Mouse (Mus musculus) heart, embryonic 14.5 days (tissue): Measurements from ENCODE around the gene Gpd1. TPM values are rescaled to one million over a fixed set of nuclear protein-coding genes. Genes with fewer than 3 reads are reported as not detected.

Experiments used
- ATAC-seq: fragments of 200-750 bp; cut with Nextera tagmentation; 2 replicates; pipeline ENCODE4 v1.8.0; 2017; ENCODE audit warnings: low read depth, moderate TSS enrichment; ENCODE audit not compliant: insufficient number of reproducible peaks, insufficient read depth, low FRiP score
- H3K27ac ChIP-seq, 2 experiments: fragments of 200-500 bp in 1 of 2; fragments of 300-500 bp in 1 of 2; sonication (generic) in 1 of 2; replicated peaks in 1 of 2; 2 replicates each; pipeline ENCODE4 v1.5.1; 2012 to 2014; ENCODE audit warnings: low read depth in 2 of 2, low read length in 2 of 2, control low read depth in 1 of 2, mild to moderate bottlenecking in 1 of 2, mixed read lengths in 1 of 2; ENCODE audit not compliant: control insufficient read depth in 1 of 2, insufficient read depth in 1 of 2
- H3K27me3 ChIP-seq: fragments of 300-500 bp; sonication (generic); 2 replicates; pipeline ENCODE4 v1.6.1; 2014; ENCODE audit warnings: mild to moderate bottlenecking, low read length, control low read depth; ENCODE audit not compliant: control insufficient read depth, insufficient read depth
- H3K36me3 ChIP-seq: fragments of 300-500 bp; sonication (generic); 2 replicates; pipeline ENCODE4 v1.6.1; 2014; ENCODE audit warnings: mild to moderate bottlenecking, control low read depth, low read length, mixed read lengths; ENCODE audit not compliant: control insufficient read depth, insufficient read depth
- H3K4me1 ChIP-seq, 2 experiments: fragments of 200-500 bp in 1 of 2; fragments of 300-500 bp in 1 of 2; sonication (generic) in 1 of 2; 2 replicates each; pipeline ENCODE4 v1.6.1; 2012 to 2014; ENCODE audit warnings: low read length in 2 of 2, control low read depth in 1 of 2, mixed read lengths in 1 of 2; ENCODE audit not compliant: control insufficient read depth in 2 of 2, insufficient read depth in 2 of 2
- H3K4me2 ChIP-seq: fragments of 300-500 bp; sonication (generic); 2 replicates; pipeline ENCODE4 v1.6.1; 2014; ENCODE audit warnings: mild to moderate bottlenecking, low read length
- H3K4me3 ChIP-seq, 2 experiments: fragments of 200-500 bp in 1 of 2; fragments of 300-500 bp in 1 of 2; sonication (generic) in 1 of 2; 2 replicates each; pipeline ENCODE4 v1.5.1; 2012 to 2014; ENCODE audit warnings: low read length in 2 of 2, mild to moderate bottlenecking in 2 of 2, control low read depth in 1 of 2, low read depth in 1 of 2, moderate library complexity in 1 of 2; ENCODE audit not compliant: control insufficient read depth in 1 of 2, insufficient read depth in 1 of 2
- H3K9ac ChIP-seq: fragments of 300-500 bp; sonication (generic); 2 replicates; pipeline ENCODE4 v1.6.1; 2014; ENCODE audit warnings: mild to moderate bottlenecking, low read length
- H3K9me3 ChIP-seq: fragments of 300-500 bp; sonication (generic); 2 replicates; pipeline ENCODE4 v1.6.1; 2016; ENCODE audit warnings: low read length, control low read depth; ENCODE audit not compliant: control insufficient read depth
- WGBS: fragments of 180-500 bp; shearing (Covaris S2); extraction: QIAGEN DNeasy Blood & Tissue Kit; methylation state at CpG from one replicate; pipeline ENCODE4 v1.1.7; 2014; 5-methylcytosine and 5-hydroxymethylcytosine counted together
- polyA plus RNA-seq: library from polyadenylated mRNA; unstranded; fragments of >200 nt; fragmentation: Nextera tagmentation; extraction: Ambion mirVana; gene quantifications from 2 replicates; pipeline ENCODE4 v1.2.1, GENCODE M21; 2014

Gene Gpd1
- polyA plus RNA-seq, 1 experiment from 2014 or later, result 1.1 TPM

DNA sequence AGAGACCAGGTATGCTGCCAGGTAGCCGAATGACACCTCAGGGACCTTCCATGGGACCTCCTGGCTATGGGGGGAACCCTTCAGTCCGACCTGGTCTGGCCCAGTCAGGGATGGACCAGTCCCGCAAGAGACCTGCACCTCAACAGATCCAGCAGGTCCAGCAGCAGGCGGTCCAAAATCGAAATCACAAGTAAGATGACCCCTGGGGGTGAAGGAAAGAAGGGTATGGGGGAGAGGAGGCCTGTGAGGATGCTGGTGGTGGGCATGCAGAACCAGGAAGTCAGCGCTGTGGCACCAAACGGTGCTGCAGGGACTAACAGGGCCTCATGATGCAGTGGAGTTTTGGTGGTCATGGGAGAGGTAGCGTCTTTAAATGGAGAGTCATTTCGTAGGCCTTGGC, 14.2 kb upstream of the Gpd1 start:
- peaks cover 28 to 42% of the 10 kb centered on the region in 2 experiments for H3K4me1 ChIP-seq
- H3K36me3 ChIP-seq, result peaks cover 42% of the 10 kb centered on the region
- H3K27ac ChIP-seq, result peak overlapping the region; percentile 26 to 94
- ATAC-seq, result no peak
- 60% methylated on average over 9 of the region's 9 CpGs for WGBS
- peak overlapping the region; percentile 91 for H3K9ac ChIP-seq
- H3K4me2 ChIP-seq, result peak overlapping the region; percentile 73
- H3K4me3 ChIP-seq, result peak overlapping the region; percentile 17 to 76; a peak in 3 of 4 replicates
- H3K9me3 ChIP-seq, result no peaks in the 10 kb centered on the region
- peaks cover 5% of the 10 kb centered on the region; the same call in 1 of the 2 replicates for H3K27me3 ChIP-seq

DNA sequence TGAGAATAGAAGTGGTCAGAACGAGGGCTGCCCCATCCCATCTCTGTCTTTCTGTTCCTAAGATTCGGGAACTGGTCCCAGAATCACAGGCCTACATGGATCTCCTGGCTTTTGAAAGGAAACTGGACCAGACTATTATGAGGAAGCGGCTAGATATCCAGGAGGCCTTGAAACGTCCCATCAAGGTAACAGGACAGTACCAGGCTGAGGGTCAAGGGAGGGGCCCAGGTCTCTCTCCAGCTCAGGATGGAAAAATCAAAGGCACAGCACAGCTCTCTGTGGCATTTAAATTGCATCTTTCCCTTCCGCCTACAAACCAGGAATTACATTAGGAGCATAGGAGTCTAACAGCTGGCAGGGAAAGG, 13.7 kb upstream of the Gpd1 start:
- no peak for ATAC-seq
- Histone ChIP-seq H3K36me3 (peaks cover 48% of the 10 kb centered on the region), H3K27me3 (peaks cover 2% of the 10 kb centered on the region; the same call in 1 of the 2 replicates), H3K4me2 (peak overlapping the region; percentile 73), H3K27ac (peak overlapping the region; percentile 26 to 94), H3K9ac (peak overlapping the region; percentile 91; the same call in 1 of the 2 replicates), H3K9me3 (no peaks in the 10 kb centered on the region), H3K4me3 (no peak overlapping the region), H3K4me1 (peaks cover 26 to 40% of the 10 kb centered on the region in 2 experiments)
- 56% methylated on average over 5 of the region's 5 CpGs for WGBS

DNA sequence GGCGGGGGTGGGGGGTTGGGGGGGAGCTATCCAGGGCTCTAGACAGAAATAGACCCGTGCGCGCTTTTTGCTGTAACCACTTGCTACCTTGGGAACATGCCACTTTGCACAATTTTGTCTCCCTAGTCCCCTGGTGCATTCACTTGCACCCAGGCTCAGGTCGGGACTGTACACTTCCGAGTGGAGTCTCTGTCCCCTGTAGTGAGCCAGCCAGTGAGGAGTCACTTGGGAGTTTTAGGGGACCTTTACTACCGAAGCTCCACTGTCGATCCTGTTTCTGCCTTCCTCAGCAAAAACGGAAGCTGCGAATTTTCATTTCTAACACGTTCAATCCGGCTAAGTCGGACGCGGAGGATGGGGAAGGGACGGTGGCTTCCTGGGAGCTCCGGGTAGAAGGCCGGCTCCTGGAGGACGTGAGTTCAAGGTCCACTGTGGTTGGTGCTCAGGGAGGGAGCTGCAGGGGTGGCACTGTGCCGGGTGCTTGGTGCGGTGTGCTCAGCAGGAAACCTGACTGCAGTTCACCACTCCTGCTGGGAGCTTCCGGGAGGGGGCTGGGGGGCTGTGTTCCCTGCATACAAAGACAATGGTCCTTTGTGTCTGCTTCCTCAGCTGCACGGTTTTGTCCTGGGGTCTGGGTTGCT, 13.2 kb upstream of the Gpd1 start:
- peak overlapping the region; percentile 73 for H3K4me2 ChIP-seq
- peak overlapping the region; percentile 71 to 94 for H3K27ac ChIP-seq
- no peak for ATAC-seq
- H3K9ac ChIP-seq, result peak overlapping the region; percentile 91
- H3K4me3 ChIP-seq, result peak overlapping the region; percentile 6 to 13; a peak in 2 of 4 replicates
- H3K9me3 ChIP-seq, result no peaks in the 10 kb centered on the region
- 33% methylated on average over 23 of the region's 23 CpGs for WGBS
- peaks cover 53% of the 10 kb centered on the region for H3K36me3 ChIP-seq
- peaks cover 25 to 38% of the 10 kb centered on the region in 2 experiments for H3K4me1 ChIP-seq
- H3K27me3 ChIP-seq, result no peaks in the 10 kb centered on the region

DNA sequence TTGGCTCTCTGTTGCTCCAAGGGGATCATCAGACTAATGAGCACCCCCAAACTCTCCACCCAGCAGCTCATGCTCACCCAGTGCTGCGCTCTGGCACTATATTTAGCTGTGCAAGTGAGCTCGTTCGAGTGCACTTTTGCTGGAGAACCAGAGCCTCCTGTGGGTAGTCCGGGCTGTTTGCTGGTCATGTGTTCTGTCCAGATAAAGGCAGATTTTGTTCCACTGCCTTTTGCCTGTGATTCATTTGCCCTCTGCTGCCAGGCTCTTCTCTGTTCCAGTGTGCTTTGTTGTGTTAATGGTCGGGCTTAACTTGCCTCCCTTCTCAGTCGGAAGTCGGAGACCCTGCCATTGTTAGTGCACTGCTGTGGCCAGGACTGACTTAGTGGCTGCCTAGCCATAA, 12.4 kb upstream of the Gpd1 start:
- Histone ChIP-seq H3K27ac (peak overlapping the region; percentile 71 to 94), H3K4me1 (peaks cover 25 to 38% of the 10 kb centered on the region in 2 experiments), H3K27me3 (no peaks in the 10 kb centered on the region), H3K9ac (peak overlapping the region; percentile 91), H3K4me3 (peak overlapping the region in 1 of 2 experiments; percentile 13; a peak in 1 of 4 replicates), H3K36me3 (peaks cover 60% of the 10 kb centered on the region), H3K4me2 (peak overlapping the region; percentile 73), H3K9me3 (no peaks in the 10 kb centered on the region)
- peak; percentile 49; the same call in 1 of the 2 replicates for ATAC-seq
- WGBS, result 20% methylated on average over 7 of the region's 7 CpGs

DNA sequence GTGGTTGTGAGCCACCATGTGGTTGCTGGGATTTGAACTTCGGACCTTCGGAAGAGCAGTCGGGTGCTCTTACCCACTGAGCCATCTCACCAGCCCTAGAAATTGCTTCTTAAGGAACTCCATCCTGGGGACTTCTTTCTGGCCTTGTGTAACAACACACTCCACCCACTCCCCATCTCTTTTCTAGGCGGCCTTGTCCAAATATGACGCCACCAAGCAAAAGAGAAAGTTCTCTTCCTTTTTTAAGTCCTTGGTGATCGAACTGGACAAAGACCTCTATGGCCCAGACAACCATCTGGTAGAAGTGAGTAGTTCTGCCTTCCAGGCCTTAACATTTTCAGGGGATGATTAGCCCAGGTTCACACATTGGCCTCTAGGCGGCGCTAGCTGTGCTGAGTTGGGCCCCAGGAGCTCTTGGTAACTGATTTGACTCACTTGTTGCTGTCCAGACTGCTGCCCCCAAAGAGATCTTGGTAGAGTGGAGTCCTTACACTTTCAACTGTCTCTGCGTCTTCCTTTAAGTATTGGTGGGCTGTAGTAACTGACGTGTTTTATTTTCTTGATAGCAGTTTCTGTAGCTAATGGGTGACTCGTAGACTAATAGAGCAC, 11.8 kb upstream of the Gpd1 start, which contains the start of gene Gm17349:
Gene Gm17349, minus strand, starts transcription at position 51 of the 609 bp plus-strand sequence.
- H3K9me3 ChIP-seq, result no peaks in the 10 kb centered on the region
- H3K27ac ChIP-seq, result peak within 1 kb of the TSS; percentile 71 to 94
- WGBS, result 68% methylated on average over 10 of the region's 11 CpGs
- H3K4me1 ChIP-seq, result peaks cover 25 to 38% of the 10 kb centered on the region in 2 experiments
- H3K36me3 ChIP-seq, result peaks cover 66% of the 10 kb centered on the region
- peak within 1 kb of the TSS; percentile 6 to 13; a peak in 2 of 4 replicates for H3K4me3 ChIP-seq
- H3K4me2 ChIP-seq, result peak within 1 kb of the TSS; percentile 73
- H3K9ac ChIP-seq, result peak within 1 kb of the TSS; percentile 91
- H3K27me3 ChIP-seq, result no peaks in the 10 kb centered on the region
- no peak for ATAC-seq

DNA sequence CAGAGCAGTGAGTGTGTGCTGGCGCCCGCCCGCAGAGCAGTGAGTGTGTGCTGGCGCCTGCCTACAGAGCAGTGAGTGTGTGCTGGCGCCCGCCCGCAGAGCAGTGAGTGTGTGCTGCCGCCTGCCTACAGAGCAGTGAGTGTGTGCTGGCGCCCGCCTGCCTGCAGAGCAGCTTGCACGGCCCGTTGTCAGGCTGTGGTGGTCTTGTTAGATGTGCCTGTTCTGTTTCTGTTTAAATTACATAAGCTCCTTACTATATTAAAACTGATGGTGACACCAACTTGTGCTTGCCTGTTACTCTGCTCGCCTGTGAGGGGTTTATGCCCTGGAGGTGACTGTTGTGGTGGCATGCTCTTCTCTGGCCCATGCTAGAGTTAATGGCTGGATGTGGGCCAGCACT, 9.1 kb upstream of the Gpd1 start:
- no peak for ATAC-seq
- Histone ChIP-seq H3K27me3 (no peaks in the 10 kb centered on the region), H3K9ac (no peak overlapping the region), H3K4me1 (peaks cover 15 to 30% of the 10 kb centered on the region in 2 experiments), H3K9me3 (no peaks in the 10 kb centered on the region), H3K27ac (no peak overlapping the region), H3K4me2 (no peak overlapping the region), H3K4me3 (no peak overlapping the region), H3K36me3 (peaks cover 92% of the 10 kb centered on the region)
- 97% methylated on average over 13 of the region's 13 CpGs for WGBS

DNA sequence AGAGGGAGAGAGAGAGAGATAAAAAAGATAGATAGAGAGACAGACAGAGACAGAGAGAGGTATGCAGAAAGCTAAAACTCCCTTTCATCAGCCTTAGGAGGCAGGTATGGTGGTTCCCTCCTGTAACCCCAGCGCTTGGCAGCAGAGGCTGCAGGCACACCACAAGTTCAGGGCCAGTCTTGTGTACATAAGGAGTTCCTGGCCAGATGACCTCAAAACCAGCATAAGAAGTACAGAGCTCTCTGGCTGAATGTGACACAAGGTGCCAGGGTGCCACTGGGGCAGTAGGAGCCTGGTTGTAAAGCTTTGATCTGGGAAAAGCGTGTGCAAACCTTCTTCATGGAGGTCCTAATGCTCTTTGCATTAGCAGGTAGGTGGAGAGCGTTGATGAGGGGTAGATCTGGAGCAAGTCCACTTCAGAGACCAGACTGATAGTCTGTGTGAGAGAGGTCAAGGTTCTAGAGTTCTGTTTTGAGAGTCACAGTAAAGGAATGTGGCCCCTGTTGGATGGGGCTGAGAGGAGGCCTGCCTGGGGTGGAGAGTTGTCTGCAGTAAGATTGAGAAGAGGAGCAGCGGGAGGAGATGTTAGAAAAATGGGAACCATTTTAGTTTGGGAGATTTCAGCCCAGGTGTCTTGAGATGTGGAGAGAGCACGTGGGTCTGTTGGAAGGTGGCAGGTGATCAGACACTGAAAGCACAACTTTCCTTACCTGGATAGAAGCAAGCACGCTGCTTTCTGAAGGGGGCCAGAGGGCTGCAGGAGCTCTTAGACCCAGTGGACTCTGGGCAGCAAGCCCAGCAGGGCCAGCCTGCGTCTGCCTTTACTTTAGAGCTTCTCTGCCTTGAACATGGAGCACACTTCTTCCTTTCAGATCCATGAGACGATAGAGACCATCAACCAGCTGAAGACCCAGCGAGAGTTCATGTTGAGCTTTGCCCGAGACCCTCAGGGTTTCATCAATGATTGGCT, 6.8 kb upstream of the Gpd1 start:
- Histone ChIP-seq H3K9me3 (no peaks in the 10 kb centered on the region), H3K4me3 (no peak overlapping the region), H3K27me3 (no peaks in the 10 kb centered on the region), H3K4me1 (peaks cover 13 to 24% of the 10 kb centered on the region in 2 experiments), H3K9ac (no peak overlapping the region), H3K4me2 (no peak overlapping the region), H3K27ac (no peak overlapping the region), H3K36me3 (peaks cover 90% of the 10 kb centered on the region)
- 92% methylated on average over 10 of the region's 10 CpGs for WGBS
- no peak for ATAC-seq
